Mouse (Mus musculus) kidney, postnatal 25 days (tissue): Measurements from ENCODE around the gene Rabep2.

Experiments used
- DNase-seq, 2 experiments: peaks; one replicate each; pipeline ENCODE4 v3.0.0; 2021; ENCODE audit warnings: mixed read lengths in 2 of 2

Gene Rabep2

GRCm38 (mm10) chr7:126435801-126436200, 7.2 kb downstream of the Rabep2 start:
- DNase-seq = no peak

GRCm38 (mm10) chr7:126436851-126437250, 8.3 kb downstream of the Rabep2 start:
- peak; percentile 68 to 69 for DNase-seq

GRCm38 (mm10) chr7:126440134-126440533, 11.6 kb downstream of the Rabep2 start:
- DNase-seq = no peak

- DNase-seq = no peak
Measured at GRCm38 (mm10) chr7:126443997-126444396, 15.4 kb downstream of the Rabep2 start.

- DNase-seq = no peak
Measured at GRCm38 (mm10) chr7:126444536-126444935, 16.0 kb downstream of the Rabep2 start.

- no peak for DNase-seq
Measured at GRCm38 (mm10) chr7:126445104-126445815, 16.7 kb downstream of the Rabep2 start.

- no peak for DNase-seq
Measured at GRCm38 (mm10) chr7:126446217-126446616, 17.7 kb downstream of the Rabep2 start.

GRCm38 (mm10) chr7:126448481-126448880, 19.9 kb downstream of the Rabep2 start:
- no peak for DNase-seq

GRCm38 (mm10) chr7:126449991-126450390, 21.4 kb downstream of the Rabep2 start:
- DNase-seq = no peak

GRCm38 (mm10) chr7:126450641-126451040, 22.1 kb downstream of the Rabep2 start:
- DNase-seq = no peak

GRCm38 (mm10) chr7:126452244-126452643, 23.7 kb downstream of the Rabep2 start:
- no peak for DNase-seq

- DNase-seq = no peak
Measured at GRCm38 (mm10) chr7:126453861-126454260, 25.3 kb downstream of the Rabep2 start.

GRCm38 (mm10) chr7:126455242-126455641, 26.7 kb downstream of the Rabep2 start:
- no peak for DNase-seq

GRCm38 (mm10) chr7:126456382-126457266, 28.1 kb downstream of the Rabep2 start:
- DNase-seq = no peak

GRCm38 (mm10) chr7:126458225-126458624, 29.7 kb downstream of the Rabep2 start:
- DNase-seq = no peak

GRCm38 (mm10) chr7:126458844-126459618, 30.5 kb downstream of the Rabep2 start:
- DNase-seq = no peak

- no peak for DNase-seq
Measured at GRCm38 (mm10) chr7:126460623-126461399, 32.3 kb downstream of the Rabep2 start.

- DNase-seq = no peak
Measured at GRCm38 (mm10) chr7:126461626-126462025, 33.1 kb downstream of the Rabep2 start.

GRCm38 (mm10) chr7:126463004-126463403, 34.4 kb downstream of the Rabep2 start, which contains the start of gene Atp2a1:
Gene Atp2a1 (minus strand): TSS chr7:126463108.
- no peak for DNase-seq

- DNase-seq = no peak
Measured at GRCm38 (mm10) chr7:126463547-126463946, 35.0 kb downstream of the Rabep2 start.

GRCm38 (mm10) chr7:126464121-126464520, 35.6 kb downstream of the Rabep2 start:
- DNase-seq = no peak

- DNase-seq = no peak
Measured at GRCm38 (mm10) chr7:126464836-126465235, 36.3 kb downstream of the Rabep2 start.
